In the genomic region with DNA sequence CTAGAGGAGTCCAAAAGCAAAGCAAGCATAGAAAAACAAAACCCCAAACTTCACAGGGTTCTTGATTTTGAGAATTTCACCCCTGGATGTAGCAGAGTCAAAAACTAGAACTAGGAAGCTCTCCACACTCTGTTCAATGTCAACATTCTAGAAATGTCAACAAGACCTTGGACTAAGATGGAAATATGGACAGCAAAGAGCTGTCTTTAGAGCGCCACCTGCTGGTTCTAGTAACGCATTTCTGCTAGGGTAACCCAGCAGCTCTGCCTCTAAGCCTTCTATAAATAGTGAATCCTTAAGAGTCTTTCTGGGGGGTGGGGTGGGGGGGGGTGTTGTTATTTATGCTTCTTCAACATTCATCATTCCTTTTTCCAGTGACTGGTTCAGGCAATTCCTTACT, we compare ENCODE assay signal across 10 mouse cellular contexts. TPM values are rescaled to one million over a fixed set of nuclear protein-coding genes. Genes with fewer than 3 reads are reported as not detected.
DNase-seq lines count a peak whose midpoint lies in the region; ATAC-seq and TF ChIP-seq lines count a peak whose summit lies in the region.
"Had no signal": no experiment of that assay in that cellular context is flagged by ENCODE, and none has a peak within 500 bp of the region (broad histone marks: within the 10 kb centered on the region; RNA-seq: fewer than 3 reads in every experiment).

No protein-coding gene starts in this region.

- H3K27ac ChIP-seq in left cerebral cortex, adult 2 months = no peak overlapping the region
- H3K27ac ChIP-seq in limb, embryonic 14.5 days (replicated peaks; ENCODE audit: low read depth, low read length) = no peak overlapping the region

- DNase-seq in left cerebral cortex, adult 2 months (ENCODE audit: extremely low spot score in 1 of 2, low spot score in 2 of 2) = peak; percentile 38 to 55
- no peak for DNase-seq in left cerebral cortex, adult 11 months (ENCODE audit: low spot score)
- peak; percentile 89 for DNase-seq in NIH3T3 (ENCODE audit: low read depth)
- DNase-seq in c-Kit-positive CD71-positive TER-119-negative erythroid progenitor cells, embryonic 14.5 days (ENCODE audit: low read depth) = peak; percentile 65
- DNase-seq in heart, postnatal 10 days = peak; percentile 75 to 85
- DNase-seq in limb, embryonic 14.5 days (ENCODE audit: low spot score) = peak; percentile 83
- peak; percentile 76 for DNase-seq in retina, postnatal 7 days (ENCODE audit: low read depth, low spot score)
- no peak for DNase-seq in urinary bladder, postnatal 4 days (ENCODE audit: low spot score in 2 of 2)

- H3K4me2 ChIP-seq in limb, embryonic 14.5 days (replicated peaks; ENCODE audit: low read depth, low read length, severe bottlenecking) = no peak overlapping the region

- H3K9me3 ChIP-seq in limb, embryonic 14.5 days (ENCODE audit: control insufficient read depth, low read length) = no peaks in the 10 kb centered on the region

- intact Hi-C loops in left cerebral cortex, adult 2 months (cut with DNase I) = loop anchor here (2.0 to 10.0 kb wide), 2 partner anchors 310 to 390 kb away; no protein-coding TSS in a partner anchor
- intact Hi-C loops in heart, postnatal 10 days (cut with DNase I) = loop anchor here (1.0 to 10.0 kb wide), 5 partner anchors 38 to 388 kb away; no protein-coding TSS in a partner anchor

- TF ChIP-seq POLR2A in limb, embryonic 14.5 days (IDR thresholded peaks at IDR 0.05; ENCODE audit: borderline replicate concordance, extremely low read depth, insufficient read depth, insufficient read length) = no peak

- 2% methylated on average over 2 of the region's 2 CpGs for WGBS in limb, embryonic 14.5 days

- ATAC-seq in limb, embryonic 14.5 days (ENCODE audit: low FRiP score, low read depth) = no peak

- H3K36me3 ChIP-seq in limb, embryonic 14.5 days (ENCODE audit: control insufficient read depth, insufficient read depth, low read length) = no peaks in the 10 kb centered on the region

- H3K27me3 ChIP-seq in limb, embryonic 14.5 days (ENCODE audit: control insufficient read depth, insufficient read depth, low read length) = no peaks in the 10 kb centered on the region

- peak; percentile 67 for TF ChIP-seq CTCF in left cerebral cortex, adult 2 months (IDR thresholded peaks at IDR 0.05)

- no peak overlapping the region for H3K4me3 ChIP-seq in left cerebral cortex, adult 2 months
- no peak overlapping the region for H3K4me3 ChIP-seq in limb, embryonic 14.5 days (replicated peaks; ENCODE audit: low read length)
- H3K4me3 ChIP-seq: myocyte had no signal

- no peaks in the 10 kb centered on the region for H3K4me1 ChIP-seq in limb, embryonic 14.5 days (ENCODE audit: control insufficient read depth, insufficient read depth, low read length)

- no peak overlapping the region for H3K9ac ChIP-seq in limb, embryonic 14.5 days (ENCODE audit: low read depth, low read length, severe bottlenecking)

RNA-seq across cellular contexts. Expression of a gene that starts 3.2 kb away (rescaled TPM):
- 100 to 1,000 TPM; 108 to 115 TPM for total RNA-seq in left cerebral cortex, adult 2 months (2021)
- total RNA-seq in heart, postnatal 10 days (2021) = 10 to 100 TPM; 67.3 to 70.9 TPM
- 85.7 and 117 TPM in 2 replicates for polyA plus RNA-seq in limb, embryonic 14.5 days (2012; rRNA removed)
- polyA plus RNA-seq in limb, embryonic 14.5 days (2014; fragmentation: Nextera tagmentation; extraction: Ambion mirVana) = 91.8 and 96.2 TPM in 2 replicates

RNA-seq across cellular contexts. Expression of a gene that starts 13.5 kb away (rescaled TPM):
- total RNA-seq in left cerebral cortex, adult 2 months (2021) = not detected
- under 1 TPM; 0.10 to 0.17 TPM for total RNA-seq in heart, postnatal 10 days (2021)
- 0.45 and 0.58 TPM in 2 replicates for polyA plus RNA-seq in limb, embryonic 14.5 days (2012; rRNA removed)
- 0.32 and 0.89 TPM in 2 replicates for polyA plus RNA-seq in limb, embryonic 14.5 days (2014; fragmentation: Nextera tagmentation; extraction: Ambion mirVana)
- total RNA-seq: gastrocnemius, postnatal 36 days had no signal
- polyA plus RNA-seq: myocyte had no signal

RNA-seq across cellular contexts. Expression of a gene that starts 26.5 kb away (rescaled TPM):
- total RNA-seq in left cerebral cortex, adult 2 months (2021) = 100 to 1,000 TPM; 727 to 749 TPM
- total RNA-seq in heart, postnatal 10 days (2021) = 100 to 1,000 TPM; 777 to 828 TPM
- 2,303 and 3,506 TPM in 2 replicates for polyA plus RNA-seq in limb, embryonic 14.5 days (2012; rRNA removed)
- 1,158 and 1,230 TPM in 2 replicates for polyA plus RNA-seq in limb, embryonic 14.5 days (2014; fragmentation: Nextera tagmentation; extraction: Ambion mirVana)

RNA-seq across cellular contexts. Expression of a gene that starts 52.0 kb away (rescaled TPM):
- under 1 TPM; 0.44 to 0.95 TPM for total RNA-seq in left cerebral cortex, adult 2 months (2021)
- total RNA-seq in heart, postnatal 10 days (2021) = not detected
- 0.09 TPM in 1 of 2 replicates, not detected in the other for polyA plus RNA-seq in limb, embryonic 14.5 days (2012; rRNA removed)
- polyA plus RNA-seq in limb, embryonic 14.5 days (2014; fragmentation: Nextera tagmentation; extraction: Ambion mirVana) = not detected in 2 replicates
- total RNA-seq: gastrocnemius, postnatal 36 days had no signal
- polyA plus RNA-seq: myocyte had no signal

Comparison
In these comparisons a context has a peak if more than half of its experiments do, and no peak if none do; other contexts are left out.
1. DNase-seq: peak in left cerebral cortex, adult 2 months (2 of 2), NIH3T3 (single experiment), c-Kit-positive CD71-positive TER-119-negative erythroid progenitor cells, embryonic 14.5 days (single experiment), heart, postnatal 10 days (2 of 2), limb, embryonic 14.5 days (single experiment) and retina, postnatal 7 days (single experiment); none in left cerebral cortex, adult 11 months (single experiment) and urinary bladder, postnatal 4 days (0 of 2).